Comparison of ENCODE assay signal across 8 mouse cellular contexts in the genomic region with DNA sequence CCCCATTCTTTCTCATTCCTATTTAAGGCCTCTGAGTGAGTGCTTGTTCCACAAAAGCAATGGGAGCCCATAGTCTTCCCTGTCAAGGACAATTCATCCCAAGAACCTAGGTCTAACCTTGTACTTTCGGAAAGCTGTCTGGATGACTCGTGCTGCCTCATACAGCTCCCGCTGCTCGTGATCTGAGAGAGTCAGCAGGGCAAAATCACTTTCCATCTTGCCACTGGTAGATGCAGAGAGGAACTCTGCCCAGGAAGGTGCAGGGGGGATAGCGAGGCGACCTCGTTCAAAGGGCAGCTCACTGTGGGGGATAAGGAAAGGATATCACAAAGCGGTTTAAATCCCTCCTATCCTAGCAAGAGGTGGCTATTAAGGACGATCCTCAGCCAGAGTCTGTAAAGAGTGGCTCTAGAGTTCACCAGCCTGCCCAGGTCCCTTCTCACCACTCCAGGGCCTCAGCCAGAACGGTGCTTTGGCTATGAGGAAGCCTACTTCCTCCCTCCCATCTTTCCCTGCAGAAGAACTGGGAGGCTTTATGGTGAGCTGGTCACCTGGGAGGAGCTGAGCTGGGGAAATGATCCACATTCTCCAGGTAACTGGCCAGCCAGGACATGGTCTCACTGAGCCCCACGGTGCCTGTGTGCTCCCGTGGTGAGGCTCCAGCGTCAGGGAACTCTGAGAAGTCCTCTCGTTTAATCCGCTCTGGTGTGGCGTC. TPM values are rescaled to one million over a fixed set of nuclear protein-coding genes. Genes with fewer than 3 reads are reported as not detected.
A peak's percentile ranks its signal among the peaks of the same experiment; 100 is the strongest.
DNase-seq lines count a peak whose midpoint lies in the region; ATAC-seq and TF ChIP-seq lines count a peak whose summit lies in the region.
"Had no signal": no experiment of that assay in that cellular context is flagged by ENCODE, and none has a peak within 500 bp of the region (broad histone marks: within the 10 kb centered on the region; RNA-seq: fewer than 3 reads in every experiment).

No protein-coding gene starts in this region.

- no peak for DNase-seq in hindbrain, embryonic 10.5 days (ENCODE audit: low spot score)
- no peak for DNase-seq in hindbrain, embryonic 11.5 days (ENCODE audit: low spot score)
- DNase-seq in 3T3-L1 (ENCODE audit: low read depth, low spot score), result peak; percentile 70
- peak; percentile 33 for DNase-seq in kidney, postnatal 10 days
- DNase-seq in embryo, embryonic 11 days, result no peak
- no peak for DNase-seq in cerebellum, postnatal 4 days (ENCODE audit: low spot score in 2 of 2)

- no peaks in the 10 kb centered on the region for H3K27me3 ChIP-seq in hindbrain, embryonic 10.5 days (ENCODE audit: insufficient read depth, poor library complexity, severe bottlenecking)
- H3K27me3 ChIP-seq in hindbrain, embryonic 11.5 days (ENCODE audit: control insufficient read depth, insufficient read depth, low read length), result no peaks in the 10 kb centered on the region
- H3K27me3 ChIP-seq in E14TG2a.4 (ENCODE audit: insufficient read depth, low read length), result 0 out of 2 replicates have a peak, but pooled peaks cover 3% of the 10 kb centered on the region

- 83% methylated on average over 16 of the region's 16 CpGs for WGBS in hindbrain, embryonic 10.5 days
- 83% methylated on average over 16 of the region's 16 CpGs for WGBS in hindbrain, embryonic 11.5 days

- no peaks in the 10 kb centered on the region for H3K9me3 ChIP-seq in hindbrain, embryonic 10.5 days
- H3K9me3 ChIP-seq in hindbrain, embryonic 11.5 days (ENCODE audit: control insufficient read depth, low read length), result no peaks in the 10 kb centered on the region
- H3K9me3 ChIP-seq in E14TG2a.4 (ENCODE audit: low read length), result no peaks in the 10 kb centered on the region

- no peak for TF ChIP-seq CTCF in E14TG2a.4 (conservative IDR thresholded peaks at IDR 0.05; ENCODE audit: low read length)

- H3K4me3 ChIP-seq in hindbrain, embryonic 10.5 days, result peak overlapping the region; percentile 80; the same call in 1 of the 2 replicates
- no peak overlapping the region for H3K4me3 ChIP-seq in hindbrain, embryonic 11.5 days (ENCODE audit: low read depth, low read length)
- H3K4me3 ChIP-seq in E14TG2a.4 (replicated peaks; ENCODE audit: low read length), result peak overlapping the region; percentile 94

- H3K9ac ChIP-seq in hindbrain, embryonic 11.5 days (ENCODE audit: low read depth, low read length), result no peak overlapping the region; the same call in 1 of the 2 replicates
- H3K9ac ChIP-seq: liver, embryonic 14.5 days had no signal

- peaks cover 58% of the 10 kb centered on the region for H3K36me3 ChIP-seq in hindbrain, embryonic 10.5 days
- H3K36me3 ChIP-seq in hindbrain, embryonic 11.5 days (ENCODE audit: control insufficient read depth, insufficient read depth, low read length), result no peaks in the 10 kb centered on the region
- H3K36me3 ChIP-seq in E14TG2a.4 (ENCODE audit: insufficient read depth, low read length), result peaks cover 36% of the 10 kb centered on the region

- no peak for ATAC-seq in hindbrain, embryonic 11.5 days (ENCODE audit: low FRiP score)

- no peak overlapping the region for H3K27ac ChIP-seq in hindbrain, embryonic 10.5 days
- no peak overlapping the region for H3K27ac ChIP-seq in hindbrain, embryonic 11.5 days (ENCODE audit: low read depth, low read length)
- H3K27ac ChIP-seq: liver, embryonic 14.5 days had no signal

- H3K4me1 ChIP-seq in hindbrain, embryonic 10.5 days (replicated peaks), result peaks cover 43% of the 10 kb centered on the region
- peaks cover 5% of the 10 kb centered on the region; the same call in 1 of the 2 replicates for H3K4me1 ChIP-seq in hindbrain, embryonic 11.5 days (replicated peaks; ENCODE audit: control insufficient read depth, insufficient read depth, low read length)
- peaks cover 62% of the 10 kb centered on the region for H3K4me1 ChIP-seq in E14TG2a.4 (replicated peaks; ENCODE audit: low read depth, low read length)

- H3K4me2 ChIP-seq in hindbrain, embryonic 11.5 days (replicated peaks; ENCODE audit: low read depth, low read length), result no peak overlapping the region

RNA-seq across cellular contexts. Expression of gene Spag7, which starts 2.3 kb away (rescaled TPM):
- 185 and 191 TPM in 2 replicates for polyA plus RNA-seq in hindbrain, embryonic 10.5 days (2016; fragmentation: Nextera tagmentation; extraction: Ambion mirVana)
- polyA plus RNA-seq in hindbrain, embryonic 11.5 days (2014; fragmentation: Nextera tagmentation; extraction: Ambion mirVana), result 151 and 176 TPM in 2 replicates

RNA-seq across cellular contexts. Expression of gene Eno3, which starts 14.5 kb away (rescaled TPM):
- polyA plus RNA-seq in hindbrain, embryonic 10.5 days (2016; fragmentation: Nextera tagmentation; extraction: Ambion mirVana), result 39.3 and 53.3 TPM in 2 replicates
- polyA plus RNA-seq in hindbrain, embryonic 11.5 days (2014; fragmentation: Nextera tagmentation; extraction: Ambion mirVana), result 23.2 and 26.2 TPM in 2 replicates

RNA-seq across cellular contexts. Expression of gene Camta2, which starts 16.4 kb away (rescaled TPM):
- 10.8 and 11.8 TPM in 2 replicates for polyA plus RNA-seq in hindbrain, embryonic 10.5 days (2016; fragmentation: Nextera tagmentation; extraction: Ambion mirVana)
- polyA plus RNA-seq in hindbrain, embryonic 11.5 days (2014; fragmentation: Nextera tagmentation; extraction: Ambion mirVana), result 8.2 and 9.2 TPM in 2 replicates

RNA-seq across cellular contexts. Expression of gene Pfn1, which starts 17.0 kb away (rescaled TPM):
- polyA plus RNA-seq in hindbrain, embryonic 10.5 days (2016; fragmentation: Nextera tagmentation; extraction: Ambion mirVana), result 1,872 and 1,874 TPM in 2 replicates
- 1,409 and 1,523 TPM in 2 replicates for polyA plus RNA-seq in hindbrain, embryonic 11.5 days (2014; fragmentation: Nextera tagmentation; extraction: Ambion mirVana)

RNA-seq across cellular contexts. Expression of gene Slc25a11, which starts 24.2 kb away (rescaled TPM):
- polyA plus RNA-seq in hindbrain, embryonic 10.5 days (2016; fragmentation: Nextera tagmentation; extraction: Ambion mirVana), result 144 and 155 TPM in 2 replicates
- 138 and 145 TPM in 2 replicates for polyA plus RNA-seq in hindbrain, embryonic 11.5 days (2014; fragmentation: Nextera tagmentation; extraction: Ambion mirVana)

Comparison
In these comparisons a context has a peak if more than half of its experiments do, and no peak if none do; other contexts are left out.
1. DNase-seq: peak in 3T3-L1 (single experiment) and kidney, postnatal 10 days (single experiment); none in hindbrain, embryonic 10.5 days (single experiment), hindbrain, embryonic 11.5 days (single experiment), embryo, embryonic 11 days (single experiment) and cerebellum, postnatal 4 days (0 of 2).